Mouse (Mus musculus) stomach, postnatal 0 days (tissue): ENCODE data around the gene Cldn12.

Experiments
- CTCF ChIP-seq: IDR thresholded peaks from 2 replicates; pipeline ENCODE4 v1.5.1; 2016; ENCODE audit warnings: antibody characterized with exemption, low read depth, mild to moderate bottlenecking, moderate library complexity
- EP300 ChIP-seq: optimal IDR thresholded peaks from 2 replicates; pipeline ENCODE3; 2016; ENCODE audit warnings: antibody characterized with exemption

- no peak for TF ChIP-seq CTCF
- TF ChIP-seq EP300 = no peak
These were observed 38.6 kb downstream of the Cldn12 start for GRCm38 (mm10) chr5:5476133-5476532.
